Mouse (Mus musculus) forebrain, postnatal 0 days (tissue): ENCODE results near the gene Pum2. TPM values are rescaled to one million over a fixed set of nuclear protein-coding genes. Genes with fewer than 3 reads are reported as not detected.

Experiments
- ATAC-seq: fragments of 200-750 bp; cut with Nextera tagmentation; 2 replicates; pipeline ENCODE4 v1.8.0; 2017; ENCODE audit warnings: mild to moderate bottlenecking, moderate library complexity
- DNase-seq: peaks from one replicate; pipeline ENCODE4 v3.0.0-alpha.2; 2015
- H3K27ac ChIP-seq: fragments of 300-500 bp; sonication (generic); 2 replicates; pipeline ENCODE4 v1.5.1; 2014; ENCODE audit warnings: low read depth, mild to moderate bottlenecking, antibody characterized with exemption, low read length, moderate library complexity, mixed read lengths
- H3K27me3 ChIP-seq: fragments of 300-500 bp; sonication (generic); 2 replicates; pipeline ENCODE4 v1.6.1; 2014; ENCODE audit warnings: mild to moderate bottlenecking, low read length, mixed read lengths; ENCODE audit not compliant: insufficient read depth
- H3K36me3 ChIP-seq: fragments of 300-500 bp; sonication (generic); 2 replicates; pipeline ENCODE4 v1.6.1; 2014; ENCODE audit warnings: mild to moderate bottlenecking, moderate library complexity; ENCODE audit not compliant: insufficient read depth
- H3K4me1 ChIP-seq: fragments of 300-500 bp; sonication (generic); 2 replicates; pipeline ENCODE4 v1.6.1; 2014; ENCODE audit warnings: antibody characterized with exemption; ENCODE audit not compliant: insufficient read depth
- H3K4me2 ChIP-seq: fragments of 300-500 bp; sonication (generic); 2 replicates; pipeline ENCODE4 v1.6.1; 2014; ENCODE audit warnings: low read depth, mild to moderate bottlenecking, moderate library complexity
- H3K4me3 ChIP-seq: fragments of 300-500 bp; sonication (generic); 2 replicates; pipeline ENCODE4 v1.5.1; 2014; ENCODE audit warnings: low read depth, low read length, mixed read lengths
- H3K9ac ChIP-seq: fragments of 300-500 bp; sonication (generic); 2 replicates; pipeline ENCODE4 v1.6.1; 2014; ENCODE audit warnings: mild to moderate bottlenecking
- H3K9me3 ChIP-seq: fragments of 300-500 bp; sonication (generic); 2 replicates; pipeline ENCODE4 v1.6.1; 2016; ENCODE audit warnings: low read length
- CTCF ChIP-seq: sonication (generic); IDR thresholded peaks from 2 replicates; pipeline ENCODE4 v1.5.1; 2016; ENCODE audit warnings: antibody characterized with exemption, control low read depth, low read depth
- WGBS: fragments of 180-500 bp; shearing (Covaris S2); extraction: QIAGEN DNeasy Blood & Tissue Kit; methylation state at CpG from one replicate; pipeline ENCODE4 v1.1.7; 2014; 5-methylcytosine and 5-hydroxymethylcytosine counted together
- polyA plus RNA-seq: library from polyadenylated mRNA; unstranded; fragments of >200 nt; fragmentation: Nextera tagmentation; extraction: Ambion mirVana; gene quantifications from 2 replicates; pipeline ENCODE4 v1.2.1, GENCODE M21; 2015
- total RNA-seq: library from RNA; depleted of rRNA; stranded (reverse); fragments of >200 nt; gene quantifications from 2 replicates; pipeline ENCODE4 v1.2.3, GENCODE M21; 2014

The Pum2 gene
- total and polyA plus RNA-seq, 2 experiments from 2014 or later: 37.2 to 133 TPM

DNA sequence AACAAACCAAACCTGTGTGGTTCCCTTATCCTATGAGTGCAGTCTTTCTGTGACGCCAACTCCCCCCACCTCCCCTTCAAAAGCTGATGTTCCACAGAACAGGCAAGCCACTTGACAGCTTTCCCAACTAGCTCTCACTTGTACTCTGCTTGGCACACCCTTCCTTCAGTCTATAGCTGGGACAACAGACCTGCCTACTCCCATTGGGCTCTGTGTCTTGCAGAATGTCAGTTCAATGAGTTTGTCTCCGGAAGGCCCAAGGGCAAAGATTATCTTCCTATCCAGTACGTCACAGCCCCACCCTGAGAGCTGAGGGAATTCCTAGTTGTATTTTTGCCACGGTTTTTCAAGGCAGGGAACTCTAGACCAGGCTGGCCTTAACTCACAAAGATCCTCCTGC, 85.2 kb downstream of the Pum2 start:
- Histone ChIP-seq H3K36me3 (0 out of 2 replicates have a peak, but pooled peaks cover 1% of the 10 kb centered on the region), H3K4me1 (no peaks in the 10 kb centered on the region), H3K4me3 (no peak overlapping the region), H3K4me2 (no peak overlapping the region), H3K27me3 (no peaks in the 10 kb centered on the region), H3K9me3 (no peaks in the 10 kb centered on the region), H3K9ac (no peak overlapping the region), H3K27ac (no peak overlapping the region)
- ATAC-seq: no peak
- 81% methylated on average over 4 of the region's 4 CpGs for WGBS
- TF ChIP-seq CTCF: no peak
- DNase-seq: no peak

DNA sequence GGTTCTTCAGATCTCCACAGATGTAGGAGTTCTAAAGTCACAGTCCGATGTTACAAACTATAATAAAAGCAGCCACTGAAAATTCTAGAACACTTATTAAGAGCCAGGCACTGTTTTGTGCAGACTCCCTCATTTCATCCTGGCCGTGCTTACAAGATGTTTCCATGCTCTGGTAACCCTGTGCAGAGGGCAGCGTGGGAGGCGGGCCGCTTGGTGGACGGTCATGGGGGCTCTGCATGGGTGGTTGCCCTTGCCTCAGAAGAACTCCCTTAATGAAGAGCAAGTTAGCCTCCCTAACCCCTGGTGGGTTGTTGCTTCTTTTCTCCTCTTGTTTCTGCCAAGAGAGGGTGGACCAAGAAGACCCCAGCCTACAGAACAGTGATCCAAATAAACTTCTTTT, 85.8 kb downstream of the Pum2 start:
- TF ChIP-seq CTCF: no peak
- Histone ChIP-seq H3K9me3 (no peaks in the 10 kb centered on the region), H3K4me3 (no peak overlapping the region), H3K36me3 (no peaks in the 10 kb centered on the region), H3K27ac (no peak overlapping the region), H3K4me2 (no peak overlapping the region), H3K4me1 (no peaks in the 10 kb centered on the region), H3K9ac (no peak overlapping the region), H3K27me3 (no peaks in the 10 kb centered on the region)
- DNase-seq: no peak
- ATAC-seq: no peak
- WGBS: 85% methylated on average over 6 of the region's 6 CpGs

GRCm38 (mm10) chr12:8760561-8760960, 86.6 kb downstream of the Pum2 start:
- ATAC-seq: no peak
- H3K9me3 ChIP-seq: no peaks in the 10 kb centered on the region
- no peak for TF ChIP-seq CTCF
- no peak overlapping the region for H3K4me3 ChIP-seq
- WGBS: 87% methylated on average over 6 of the region's 6 CpGs
- H3K36me3 ChIP-seq: no peaks in the 10 kb centered on the region
- H3K27ac ChIP-seq: no peak overlapping the region
- H3K27me3 ChIP-seq: no peaks in the 10 kb centered on the region
- no peak for DNase-seq
- H3K4me2 ChIP-seq: no peak overlapping the region
- no peak overlapping the region for H3K9ac ChIP-seq
- H3K4me1 ChIP-seq: no peaks in the 10 kb centered on the region

DNA sequence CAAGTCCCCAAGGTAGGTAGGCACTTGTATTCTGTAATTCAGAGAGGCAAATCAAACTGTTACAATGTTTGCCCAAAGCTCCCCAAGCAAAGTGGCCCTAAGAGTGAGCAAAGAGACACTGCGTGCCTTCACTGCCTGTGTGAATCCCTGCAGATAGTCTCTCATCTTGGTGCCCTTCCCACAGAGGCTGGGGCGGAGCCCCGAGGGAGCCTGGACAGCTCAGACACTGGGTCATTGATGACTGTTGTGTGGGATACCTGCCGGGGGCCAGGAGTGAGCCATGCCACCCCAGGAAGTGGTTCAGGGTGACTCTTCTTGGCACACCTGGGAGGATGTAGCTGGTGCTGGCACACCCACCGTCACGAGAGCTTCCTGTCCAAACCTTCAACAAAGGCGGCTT, 87.1 kb downstream of the Pum2 start:
- H3K9me3 ChIP-seq: no peaks in the 10 kb centered on the region
- 83% methylated on average over 7 of the region's 7 CpGs for WGBS

GRCm38 (mm10) chr12:8762667-8763066, 88.7 kb downstream of the Pum2 start:
- ATAC-seq (no peak), DNase-seq (no peak)
- H3K27ac ChIP-seq: no peak overlapping the region
- no peaks in the 10 kb centered on the region for H3K4me1 ChIP-seq
- TF ChIP-seq CTCF: peak; percentile 41
- no peaks in the 10 kb centered on the region for H3K9me3 ChIP-seq
- H3K27me3 ChIP-seq: no peaks in the 10 kb centered on the region
- no peak overlapping the region for H3K4me2 ChIP-seq
- H3K9ac ChIP-seq: no peak overlapping the region
- H3K4me3 ChIP-seq: no peak overlapping the region
- whole genome bisulfite sequencing: 78% methylated on average over 2 of the region's 2 CpGs
- no peaks in the 10 kb centered on the region for H3K36me3 ChIP-seq

More for the DNA sequence above, 87.1 kb downstream of the Pum2 start:
- ATAC-seq (no peak), DNase-seq (no peak)
- TF ChIP-seq CTCF: no peak
- no peak overlapping the region for H3K27ac ChIP-seq
- no peaks in the 10 kb centered on the region for H3K27me3 ChIP-seq
- H3K4me3 ChIP-seq: no peak overlapping the region
- no peak overlapping the region for H3K4me2 ChIP-seq
- H3K4me1 ChIP-seq: no peaks in the 10 kb centered on the region
- no peak overlapping the region for H3K9ac ChIP-seq
- no peaks in the 10 kb centered on the region for H3K36me3 ChIP-seq

- Histone ChIP-seq H3K36me3 (no peaks in the 10 kb centered on the region), H3K4me3 (no peak overlapping the region), H3K4me1 (no peaks in the 10 kb centered on the region), H3K9me3 (no peaks in the 10 kb centered on the region), H3K27me3 (no peaks in the 10 kb centered on the region), H3K4me2 (no peak overlapping the region), H3K9ac (no peak overlapping the region), H3K27ac (no peak overlapping the region)
- DNase-seq (no peak), ATAC-seq (no peak)
- 83% methylated on average over 15 of the region's 15 CpGs for WGBS
- TF ChIP-seq CTCF: no peak
Measured at GRCm38 (mm10) chr12:8764221-8764930, 90.4 kb downstream of the Pum2 start.

DNA sequence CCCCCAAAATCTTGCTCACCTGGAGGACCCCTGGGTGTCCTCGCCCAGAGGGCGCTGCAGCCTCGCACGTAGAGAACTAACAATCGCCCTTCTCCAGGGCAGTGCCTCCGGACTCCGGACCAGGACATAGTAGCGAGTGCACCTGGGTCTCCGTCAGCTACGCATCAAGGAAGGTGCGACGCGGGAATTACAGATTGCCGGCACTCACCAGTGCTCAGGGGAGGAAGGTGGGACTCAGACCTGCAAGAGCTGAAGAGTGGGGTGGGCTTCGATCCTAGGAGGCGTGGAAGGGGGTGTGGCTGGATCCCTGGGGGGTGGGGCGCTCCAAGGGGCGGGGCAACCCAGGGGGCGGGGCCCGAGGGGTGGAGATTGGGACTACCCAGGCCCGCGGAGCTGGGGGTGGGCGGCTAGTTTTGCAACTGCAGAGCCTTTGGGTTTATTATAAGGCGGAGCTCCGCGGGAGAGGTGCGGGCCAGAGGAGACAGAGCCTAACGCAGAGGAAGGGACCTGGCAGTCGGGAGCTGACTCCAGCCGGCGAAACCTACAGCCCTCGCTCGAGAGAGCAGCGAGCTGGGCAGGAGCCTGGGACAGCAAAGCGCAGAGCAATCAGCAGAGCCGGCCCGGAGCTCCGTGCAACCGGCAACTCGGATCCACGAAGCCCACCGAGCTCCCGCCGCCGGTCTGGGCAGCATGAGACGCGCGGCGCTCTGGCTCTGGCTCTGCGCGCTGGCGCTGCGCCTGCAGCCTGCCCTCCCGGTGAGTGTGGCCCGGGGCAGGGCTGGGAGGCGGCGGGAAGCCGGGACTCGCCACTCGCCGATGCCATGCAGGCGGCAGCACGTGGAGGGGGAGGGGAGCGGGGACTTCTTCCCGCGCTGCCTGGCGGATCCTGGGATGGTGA, 97.3 kb downstream of the Pum2 start, which contains the start of gene Sdc1:
Sdc1 (plus strand) TSS at position 378 of the 898 bp plus-strand sequence.
- Histone ChIP-seq H3K9me3 (no peaks in the 10 kb centered on the region), H3K36me3 (no peaks in the 10 kb centered on the region), H3K4me1 (peaks cover 4% of the 10 kb centered on the region; the same call in 1 of the 2 replicates), H3K9ac (peak within 1 kb of the TSS; percentile 66), H3K4me3 (peak within 1 kb of the TSS; percentile 56), H3K27ac (peak within 1 kb of the TSS; percentile 42), H3K27me3 (no peaks in the 10 kb centered on the region), H3K4me2 (peak within 1 kb of the TSS; percentile 97)
- 5% methylated on average over 67 of the region's 67 CpGs for WGBS
- DNase-seq: peak; percentile 74
- TF ChIP-seq CTCF: peak; percentile 45
- peak; percentile 80 for ATAC-seq
